Mouse (Mus musculus) embryo, embryonic 10 days (tissue): Measurements from ENCODE around the gene Atpaf2.
A peak's percentile ranks its signal among the peaks of the same experiment; 100 is the strongest.

Experiments used
- DNase-seq: peaks from one replicate; pipeline ENCODE4 v3.0.0-alpha.2; 2015; ENCODE audit warnings: low spot score

Atpaf2 gene

DNA sequence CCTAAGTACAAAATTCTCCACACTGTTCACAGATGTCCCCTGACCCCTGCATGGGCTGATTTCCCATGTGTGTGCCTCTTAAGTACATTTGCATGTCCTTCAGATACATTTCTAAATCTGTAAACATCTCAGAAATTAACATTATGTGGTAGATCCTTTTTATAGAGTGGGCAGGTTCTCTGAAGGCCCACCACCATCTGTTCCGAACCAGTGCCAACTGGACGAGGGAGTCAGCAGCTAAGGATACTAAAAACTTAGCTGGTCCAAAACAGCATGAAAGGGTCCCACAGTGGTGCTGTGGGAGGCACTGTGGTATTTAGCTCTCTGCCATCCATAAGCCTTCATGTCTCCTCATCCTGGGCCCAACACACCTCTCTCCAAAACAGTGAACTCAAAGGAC lies 21.1 kb downstream of the Atpaf2 start:
- DNase-seq, result no peak

DNA sequence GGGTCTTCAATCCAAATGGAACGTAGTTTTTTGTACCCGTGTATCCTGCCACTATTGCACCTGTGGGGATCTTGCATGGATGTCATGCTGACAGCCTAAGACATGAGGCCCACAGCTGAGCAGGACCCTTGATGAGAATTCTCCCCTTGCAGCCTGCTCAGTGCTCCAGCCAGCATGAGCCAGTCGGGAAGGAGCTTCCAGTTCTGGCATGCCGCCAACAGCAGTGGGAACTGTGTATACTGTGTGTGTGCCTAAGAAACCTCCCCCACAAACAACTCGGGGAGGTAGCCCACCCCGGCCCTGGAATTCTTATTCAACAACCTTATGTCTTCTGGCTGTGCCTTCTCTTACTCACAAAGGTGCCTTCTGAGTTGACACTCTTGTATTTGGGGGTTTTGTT lies 21.7 kb downstream of the Atpaf2 start:
- DNase-seq, result no peak

DNA sequence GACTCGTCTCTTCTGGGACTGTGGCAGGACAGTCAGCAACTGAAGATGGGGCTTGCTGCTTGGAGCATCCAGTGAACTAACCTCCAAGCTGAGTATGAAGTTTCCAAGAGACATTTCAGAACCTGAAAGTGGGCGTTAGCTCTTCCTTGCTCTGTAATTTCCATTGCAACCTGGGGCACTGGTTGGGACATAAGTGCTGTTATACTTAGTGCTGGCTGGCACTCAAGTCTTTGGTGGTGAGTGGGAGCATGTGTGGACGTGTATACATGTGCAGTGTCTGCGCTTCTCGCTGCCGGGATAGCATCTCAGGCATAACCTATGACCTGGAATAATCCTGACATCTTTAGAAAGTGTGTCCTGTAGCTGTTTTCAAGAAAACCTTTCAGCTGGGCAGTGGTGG lies 26.9 kb downstream of the Atpaf2 start:
- DNase-seq, result no peak

DNA sequence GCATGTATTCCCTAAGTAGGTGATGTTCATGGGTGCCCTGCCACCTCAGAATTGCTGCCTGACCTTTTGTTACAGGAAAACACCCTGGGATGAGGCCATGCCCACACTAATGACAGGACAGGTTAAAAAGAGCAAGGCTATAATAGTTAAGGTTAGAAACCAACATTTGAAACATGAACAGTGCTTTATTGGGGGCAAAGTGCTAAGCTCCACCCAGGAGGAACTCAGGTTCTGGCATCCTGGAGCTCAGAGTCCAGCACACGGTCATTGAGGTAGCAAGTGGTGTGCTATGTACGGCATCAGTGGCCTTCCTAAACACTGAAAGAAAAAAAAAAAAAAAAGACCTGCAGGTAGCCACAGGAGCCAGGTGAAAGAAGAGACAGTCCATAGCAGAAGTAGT lies 30.3 kb downstream of the Atpaf2 start:
- no peak for DNase-seq

DNA sequence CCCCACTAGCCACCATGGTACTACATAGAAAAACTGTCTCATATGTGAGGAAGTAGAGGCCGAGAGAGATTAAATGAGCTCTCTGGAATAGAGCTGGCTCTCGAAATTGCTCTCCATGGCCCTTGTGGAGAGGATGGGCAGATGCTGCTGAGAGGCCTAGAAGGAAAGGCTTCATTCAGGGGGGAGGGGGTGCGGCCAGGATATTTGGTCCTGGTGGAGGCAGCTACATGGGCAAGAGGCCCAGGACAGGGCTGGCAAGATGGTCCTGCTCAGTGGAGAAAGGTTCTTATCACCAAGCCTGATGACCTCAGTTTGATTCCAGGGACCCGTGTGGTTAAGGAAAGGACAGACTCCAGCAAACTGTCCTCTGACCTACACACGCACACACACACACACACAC lies 32.3 kb downstream of the Atpaf2 start:
- no peak for DNase-seq

DNA sequence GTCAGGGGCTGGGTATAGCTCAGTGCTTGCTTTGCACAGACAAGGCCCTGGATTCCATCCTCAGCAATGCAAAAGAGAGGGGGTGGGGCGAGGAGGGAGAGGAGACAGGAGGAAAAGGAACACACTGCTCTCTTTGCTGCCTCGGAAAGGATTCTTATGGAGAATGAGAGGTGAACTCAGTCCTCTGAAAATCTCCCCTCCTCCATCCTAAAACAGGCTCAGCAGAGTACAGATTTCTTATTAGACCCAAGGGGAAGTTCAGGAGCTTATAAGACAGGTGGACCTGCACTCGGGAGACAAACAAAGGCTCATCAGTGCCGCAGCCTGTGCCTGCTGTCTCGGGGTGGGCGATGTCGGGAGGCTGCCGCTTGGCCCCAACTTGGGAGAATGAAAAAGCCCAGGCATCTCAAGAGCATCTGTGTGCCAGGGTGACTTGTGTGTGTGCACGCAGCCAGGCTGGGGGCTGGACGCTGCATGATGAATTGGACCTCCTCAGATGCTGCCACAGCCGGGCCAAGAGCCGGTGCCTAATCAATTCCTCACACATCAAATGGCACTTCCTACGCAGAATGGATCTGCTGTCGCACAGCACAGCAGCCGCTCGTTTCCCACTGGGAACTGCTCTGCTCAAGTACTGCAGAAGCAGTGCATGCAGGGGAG lies 33.4 kb downstream of the Atpaf2 start:
- peak; percentile 55 for DNase-seq

DNA sequence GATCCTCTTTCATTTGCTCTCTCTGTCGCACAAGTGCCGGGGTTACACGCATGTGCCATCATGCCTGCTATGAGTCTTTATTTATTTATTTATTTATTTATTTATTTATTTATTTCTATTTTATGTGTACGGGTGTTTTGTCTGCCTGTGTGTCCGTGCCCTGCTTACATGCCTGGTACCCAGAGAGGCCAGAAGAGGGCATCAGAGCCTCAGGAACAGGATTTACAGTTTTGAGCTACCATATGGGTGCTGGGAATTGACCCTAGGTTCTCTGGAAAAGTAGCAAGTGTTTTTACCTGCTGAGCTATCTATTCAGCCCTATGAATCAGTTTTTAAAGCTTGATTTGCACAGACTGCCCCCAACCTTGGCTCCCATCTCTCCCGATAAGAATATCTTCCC lies 34.7 kb downstream of the Atpaf2 start:
- DNase-seq, result no peak

DNA sequence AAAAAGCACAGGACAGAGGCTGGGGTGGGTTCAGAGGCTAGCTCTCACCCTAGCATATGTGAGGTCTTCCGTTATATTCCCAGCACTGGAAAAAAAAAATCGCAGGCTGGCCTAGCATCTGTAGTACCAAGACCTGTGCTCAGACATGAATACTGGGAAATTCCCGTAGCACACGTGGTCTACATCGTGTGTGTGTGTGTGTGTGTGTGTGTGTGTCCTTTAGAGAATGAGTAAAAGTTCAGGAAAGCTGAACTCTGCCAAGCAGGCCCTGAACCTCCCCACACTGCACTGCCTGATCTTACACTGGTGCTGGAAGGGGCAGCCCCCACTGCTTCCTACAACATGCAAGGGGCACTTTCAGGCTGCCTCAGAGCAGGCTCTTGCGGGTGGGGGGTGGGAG lies 43.8 kb downstream of the Atpaf2 start:
- no peak for DNase-seq

DNA sequence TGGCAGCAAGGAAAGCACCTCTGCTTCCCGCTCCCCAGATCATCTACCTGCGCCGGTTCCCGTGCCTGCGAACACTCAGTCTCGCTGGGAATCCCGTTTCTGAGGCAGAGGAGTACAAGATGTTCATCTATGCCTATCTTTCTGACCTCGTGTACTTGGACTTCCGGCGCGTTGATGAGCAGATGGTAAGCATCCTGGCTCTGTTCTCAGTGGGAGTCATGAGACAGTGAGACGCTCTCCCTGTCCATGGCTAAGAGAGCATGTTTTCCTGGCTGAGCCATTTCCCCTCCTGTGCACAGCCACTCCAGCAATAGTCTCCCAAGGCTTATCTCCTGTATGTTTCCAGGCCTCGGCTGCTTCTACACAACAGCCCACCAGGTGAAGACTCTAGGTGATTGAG lies 47.8 kb downstream of the Atpaf2 start:
- DNase-seq, result no peak

DNA sequence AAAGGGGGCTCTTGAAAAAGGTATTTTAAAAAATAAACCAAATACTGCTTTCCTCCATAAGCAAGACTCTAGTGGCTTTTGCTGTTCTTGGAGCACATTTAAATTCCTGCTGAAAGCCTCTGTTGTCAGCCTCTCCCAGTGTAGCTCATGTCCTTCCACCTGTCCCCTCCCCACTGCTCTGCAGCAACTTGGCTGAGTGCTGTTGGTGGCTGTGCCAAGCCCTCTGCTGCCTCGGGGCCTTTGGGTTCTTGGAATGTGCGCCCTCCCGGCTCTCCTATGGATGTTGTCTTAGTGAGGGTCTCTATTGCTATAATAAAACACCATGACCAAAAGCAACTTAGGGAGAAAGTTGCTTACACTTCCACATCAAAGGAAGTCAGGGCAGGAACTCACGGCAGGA lies 48.8 kb downstream of the Atpaf2 start:
- DNase-seq, result no peak

DNA sequence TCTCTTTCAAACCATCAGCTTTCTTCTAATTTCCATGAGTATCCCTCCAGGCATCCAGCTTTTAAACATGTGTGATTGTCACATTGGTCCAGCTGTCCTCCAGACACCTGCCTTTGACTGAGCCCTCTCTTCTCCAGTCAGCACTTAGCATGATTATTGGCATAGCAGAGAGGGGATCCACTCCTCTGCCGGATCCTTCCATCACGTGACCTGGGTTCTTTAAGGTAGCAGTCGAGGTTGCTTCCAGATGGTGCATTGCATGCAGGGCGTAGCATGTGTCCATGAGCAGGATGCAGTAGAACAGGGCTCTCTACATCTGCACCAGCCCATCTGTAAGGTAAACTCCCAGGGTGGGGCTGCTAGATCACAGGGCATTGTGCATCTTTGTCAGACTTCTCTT lies 49.3 kb downstream of the Atpaf2 start:
- no peak for DNase-seq

DNA sequence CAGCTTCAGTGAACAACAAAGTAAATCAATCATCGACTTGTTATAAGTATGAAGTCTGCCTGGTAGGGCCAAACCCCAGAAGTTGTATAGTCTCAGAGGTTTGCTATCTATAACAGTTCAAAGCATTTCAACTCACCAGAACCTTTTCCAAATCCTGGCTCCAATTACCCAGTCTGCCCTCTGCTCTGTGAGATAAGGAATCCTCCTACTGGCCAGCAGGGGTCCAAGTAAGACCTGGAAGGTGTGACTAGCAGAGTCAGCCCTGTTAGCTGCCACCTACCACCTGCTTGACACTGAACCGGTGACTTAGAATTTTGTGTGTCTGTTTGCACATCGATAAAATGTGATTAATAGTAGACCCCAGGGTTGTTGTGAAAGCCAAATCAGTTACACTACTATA lies 51.0 kb downstream of the Atpaf2 start:
- no peak for DNase-seq

DNA sequence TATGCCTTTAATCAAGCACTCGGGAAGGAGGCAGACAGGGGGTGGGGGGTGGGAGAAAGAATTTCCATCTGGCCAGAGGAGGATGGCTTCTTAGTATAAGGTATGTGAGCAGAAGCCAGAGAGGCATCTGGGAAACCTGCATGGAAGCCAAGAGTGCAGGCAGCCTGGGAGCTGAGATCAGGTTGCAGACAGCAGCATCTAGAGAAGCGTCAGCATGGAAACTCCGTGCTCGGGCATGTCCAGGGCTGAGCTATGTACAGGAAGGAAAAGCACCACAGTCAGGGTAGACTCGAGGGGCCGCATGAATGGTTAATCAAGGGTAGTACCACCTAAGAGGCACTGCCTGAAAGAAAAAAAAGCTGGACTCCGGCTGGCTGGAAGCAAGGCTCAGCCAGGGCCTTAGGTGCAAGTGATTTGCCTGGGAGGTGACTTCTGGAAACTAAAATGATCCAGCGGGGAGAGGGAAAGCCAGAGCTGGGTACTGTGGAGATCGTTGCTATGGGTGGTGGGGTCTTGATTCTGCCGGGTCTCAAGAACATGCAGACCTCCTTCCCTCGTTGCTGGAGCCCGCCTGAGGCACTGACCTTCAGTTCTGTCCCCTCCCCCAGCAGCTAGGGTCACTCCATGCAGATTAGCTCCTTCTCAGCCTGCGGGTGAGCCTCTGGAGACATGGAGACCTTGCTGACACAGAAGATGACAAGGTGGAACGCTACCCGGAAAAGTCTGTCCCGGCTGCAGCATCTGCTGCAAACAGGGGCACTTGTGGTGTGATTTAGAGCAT lies 51.8 kb downstream of the Atpaf2 start:
- peak; percentile 61 for DNase-seq

DNA sequence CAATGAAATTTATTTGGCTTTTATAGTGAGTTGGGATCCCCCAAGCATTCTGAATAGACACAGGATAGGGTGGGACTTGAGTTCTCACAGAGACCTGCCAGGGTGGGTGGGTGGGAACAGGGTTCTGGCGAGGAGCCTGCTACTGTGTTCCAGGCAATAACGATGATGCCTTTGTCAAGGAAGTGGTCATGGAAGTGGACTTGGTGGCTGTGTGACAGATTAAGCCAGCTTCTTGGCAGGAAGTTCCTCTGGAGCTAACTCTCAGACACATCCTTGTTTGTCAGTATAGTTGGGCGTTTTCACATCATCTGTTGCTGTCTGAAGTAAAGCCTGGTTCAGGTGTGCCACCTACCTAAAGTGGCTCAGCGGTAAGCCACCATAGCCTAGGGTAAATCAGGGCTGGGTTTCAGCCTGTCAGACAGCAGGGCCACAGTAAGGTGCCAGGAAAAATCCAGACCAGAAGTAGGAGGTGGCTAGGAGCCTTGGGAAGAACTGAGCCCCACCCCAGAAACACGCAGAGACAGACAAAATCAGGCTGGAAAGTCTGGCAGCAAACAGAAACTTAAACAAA lies 57.5 kb downstream of the Atpaf2 start:
- no peak for DNase-seq

DNA sequence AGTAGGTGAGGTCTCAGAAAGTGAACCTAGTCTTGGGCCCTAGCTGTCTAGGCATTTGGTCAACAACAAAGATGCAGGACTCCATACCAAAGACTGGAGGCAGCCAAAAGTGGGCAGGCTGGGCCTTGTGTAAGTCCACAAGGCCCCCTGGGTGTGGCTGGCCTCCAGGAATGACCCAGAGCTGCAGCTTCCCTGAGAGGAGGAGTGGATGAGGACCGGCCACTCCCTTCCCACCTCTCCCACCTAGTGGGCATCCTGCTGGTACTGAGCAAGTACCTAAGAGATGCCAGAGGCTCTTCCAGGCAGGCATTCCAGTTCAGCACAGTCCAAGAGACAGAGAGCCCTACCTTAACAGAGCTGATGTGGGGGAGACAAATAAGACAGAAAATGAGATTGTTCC lies 58.3 kb downstream of the Atpaf2 start:
- no peak for DNase-seq

DNA sequence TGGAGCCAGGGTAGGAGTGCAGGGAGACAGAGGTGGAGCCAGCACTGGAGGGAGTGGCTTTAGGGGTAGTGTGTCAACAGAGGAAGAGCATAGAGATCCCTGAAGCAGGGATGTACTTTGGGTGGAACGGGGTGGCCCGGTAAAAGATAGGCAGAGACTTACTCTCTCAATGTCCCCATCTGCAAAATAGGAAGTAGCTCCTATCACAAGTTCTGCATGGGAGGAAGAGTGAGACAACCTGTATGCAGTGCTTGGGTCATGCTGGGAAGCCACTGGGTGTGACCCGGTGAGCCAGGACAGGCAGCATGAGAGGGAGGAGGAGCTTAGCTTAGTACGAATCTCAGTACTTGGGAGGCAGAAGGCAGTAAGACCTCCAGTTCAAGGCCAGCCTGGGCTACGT lies 59.1 kb downstream of the Atpaf2 start:
- DNase-seq, result no peak

DNA sequence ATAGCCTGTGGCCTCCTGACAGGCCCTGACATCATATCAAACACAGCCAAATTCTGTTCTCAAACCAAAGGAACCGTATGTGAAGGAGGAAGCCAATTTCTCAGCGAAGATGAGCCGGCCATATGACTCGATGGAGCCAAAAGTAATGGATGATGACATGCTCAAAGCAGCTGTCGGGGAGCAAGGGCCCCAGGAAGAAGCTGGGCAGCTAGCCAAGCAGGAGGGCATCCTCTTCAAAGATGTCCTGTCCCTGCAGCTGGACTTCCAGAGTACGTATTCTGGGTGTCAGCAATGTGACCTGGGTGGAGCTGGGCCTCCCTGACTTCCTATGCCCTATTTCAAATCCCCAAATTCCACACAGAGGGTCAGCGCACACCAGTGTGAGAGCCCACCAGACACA lies 59.7 kb downstream of the Atpaf2 start:
- DNase-seq, result no peak

DNA sequence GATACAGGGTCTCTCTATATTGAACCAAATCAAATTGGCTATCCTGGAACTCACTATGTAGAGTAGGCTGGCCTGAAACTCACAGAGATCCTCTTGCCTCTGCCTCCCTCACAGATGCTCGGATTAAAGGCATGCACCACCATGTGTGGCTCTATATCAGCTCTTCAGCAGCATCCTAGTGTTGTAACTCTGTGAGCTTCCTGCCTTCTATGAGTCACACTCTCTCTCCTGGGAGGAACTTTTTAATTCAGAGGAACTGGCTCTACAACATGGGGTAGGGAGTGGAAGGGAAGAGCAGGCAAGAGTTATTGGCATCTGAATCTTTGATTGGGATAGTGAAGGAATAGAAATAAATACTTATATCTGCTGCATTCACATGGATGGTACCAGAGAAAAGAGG lies 61.1 kb downstream of the Atpaf2 start:
- DNase-seq, result no peak

DNA sequence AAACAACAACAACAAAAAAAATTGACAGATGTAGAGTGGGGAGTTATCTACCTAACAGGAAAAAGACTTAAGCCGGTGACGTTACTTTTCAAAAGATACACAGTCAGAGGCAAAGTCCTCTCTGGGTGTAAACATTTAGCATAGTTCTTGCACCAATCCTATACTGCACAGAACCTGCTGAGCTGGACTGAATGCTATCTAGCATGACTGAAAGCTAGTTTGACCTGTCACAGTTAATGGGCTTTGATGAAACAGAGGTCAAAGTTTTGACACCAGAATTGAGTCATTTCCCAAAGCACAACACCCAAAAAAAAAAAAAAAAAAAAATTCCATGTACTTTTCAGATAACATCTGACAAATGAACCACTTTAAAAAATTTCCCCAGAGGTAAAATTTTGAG lies 62.3 kb downstream of the Atpaf2 start:
- DNase-seq, result no peak

DNA sequence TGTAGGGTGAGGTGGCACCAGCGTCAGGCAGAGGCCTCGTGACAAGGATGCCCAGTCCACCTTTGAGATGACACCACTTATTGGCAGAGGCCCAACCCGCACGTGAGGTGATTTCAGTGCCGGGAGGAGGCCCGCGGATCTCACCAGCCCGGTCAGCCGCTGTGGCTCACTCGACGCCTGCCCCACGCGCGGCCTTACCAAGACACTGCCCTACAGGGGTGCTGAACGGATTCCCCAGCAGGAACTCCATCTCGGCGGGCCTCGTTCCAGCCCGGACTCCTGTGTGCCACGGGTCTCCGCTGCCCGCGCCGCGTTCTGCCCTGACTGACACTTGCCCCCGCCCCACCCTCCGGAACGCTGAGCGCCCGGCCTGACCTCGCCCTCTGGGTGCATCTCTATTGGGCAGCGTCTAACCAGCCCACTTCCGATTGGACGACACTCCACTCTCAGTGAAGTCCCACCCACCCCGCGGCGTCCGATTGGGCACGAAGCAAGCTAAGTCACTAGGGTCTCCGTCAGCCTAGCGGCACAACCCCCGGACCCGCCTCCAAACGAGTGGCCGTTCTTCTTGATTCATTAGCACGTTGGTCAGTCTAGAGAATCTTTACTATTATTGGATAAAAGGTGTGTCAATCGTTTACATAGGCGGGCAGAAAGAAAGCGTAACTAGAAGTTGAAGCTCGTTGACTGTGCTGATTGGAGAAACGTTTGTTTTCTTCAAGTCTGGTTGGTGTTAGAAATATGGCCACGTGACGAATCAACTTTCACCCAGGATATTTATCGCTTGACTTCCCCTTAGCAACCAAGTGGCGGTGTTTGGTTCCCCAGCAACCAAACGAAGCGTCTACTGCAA lies 65.5 kb downstream of the Atpaf2 start, which contains the start of the genes Tom1l2 and Drc3:
TSS of gene Tom1l2 (minus strand) at position 347 of the 853 bp plus-strand sequence.
TSS of gene Drc3 (plus strand) at position 771 of the 853 bp plus-strand sequence.
- DNase-seq, result peak; percentile 99

DNA sequence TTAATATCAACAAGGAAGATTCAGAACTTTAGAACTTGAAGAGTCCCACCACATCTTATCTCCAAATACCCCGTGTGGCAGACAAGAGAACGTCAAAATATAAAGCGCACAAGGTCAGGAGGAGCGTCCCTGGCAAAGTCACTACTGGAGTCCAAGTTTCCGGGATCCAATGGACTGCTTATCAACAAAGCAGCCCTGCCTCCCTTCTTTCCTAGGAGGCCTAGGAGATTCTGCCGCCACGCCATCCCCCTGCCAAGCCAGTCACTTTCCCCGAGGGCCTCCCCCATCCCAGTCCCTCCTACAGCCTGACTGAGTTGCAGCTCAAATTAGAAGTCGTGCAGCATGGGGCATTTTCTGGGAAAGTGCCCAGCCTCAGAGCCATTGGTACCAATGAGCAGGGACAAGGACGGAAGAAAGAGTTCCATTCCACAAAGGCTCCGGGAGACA lies 66.3 kb downstream of the Atpaf2 start:
- no peak for DNase-seq

DNA sequence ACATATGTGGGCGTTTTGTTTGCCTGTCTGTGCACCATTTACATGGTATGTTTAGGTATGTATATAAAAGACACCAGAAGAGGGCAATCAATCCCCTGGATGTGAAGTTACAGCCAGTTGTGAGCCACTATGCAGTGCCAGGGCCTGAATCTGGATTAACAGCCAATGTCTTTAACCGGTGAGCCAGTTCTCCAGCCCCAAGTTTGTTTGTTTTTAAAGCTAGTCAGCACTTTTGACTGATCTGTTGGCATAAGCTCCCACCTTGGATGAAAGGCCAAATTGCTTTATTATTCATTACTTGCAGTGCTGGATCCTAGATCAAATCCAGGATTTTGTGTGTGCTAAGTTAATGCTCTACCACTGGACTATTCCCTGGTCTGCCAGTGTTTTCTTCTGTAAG lies 66.9 kb downstream of the Atpaf2 start:
- no peak for DNase-seq
